Mouse (Mus musculus) gastrocnemius, adult 18-20 months (tissue): ENCODE results near the gene Armh3. TPM values are rescaled to one million over a fixed set of nuclear protein-coding genes. Genes with fewer than 3 reads are reported as not detected.
"Not testable (repeated sequence)": the region's sequence is repeated elsewhere in the genome, so short reads cannot be mapped to it uniquely, and the experiment has no call there.

Experiments used
- DNase-seq: peaks from one replicate; pipeline ENCODE4 v3.0.0; 2021; ENCODE audit warnings: low spot score
- total RNA-seq, 2 experiments: library from RNA; stranded (reverse); gene quantifications; 2 replicates each; pipeline ENCODE4 v1.2.3; 2021

Armh3 gene
- total RNA-seq, 2 experiments from 2014 or later = 11.9 to 12.6 TPM

- DNase-seq = not testable (repeated sequence)
These were observed 4.8 kb downstream of the Armh3 start for GRCm38 (mm10) chr19:45993441-45993840.

GRCm38 (mm10) chr19:45991171-45991570 lies 7.1 kb downstream of the Armh3 start:
- no peak for DNase-seq

DNA sequence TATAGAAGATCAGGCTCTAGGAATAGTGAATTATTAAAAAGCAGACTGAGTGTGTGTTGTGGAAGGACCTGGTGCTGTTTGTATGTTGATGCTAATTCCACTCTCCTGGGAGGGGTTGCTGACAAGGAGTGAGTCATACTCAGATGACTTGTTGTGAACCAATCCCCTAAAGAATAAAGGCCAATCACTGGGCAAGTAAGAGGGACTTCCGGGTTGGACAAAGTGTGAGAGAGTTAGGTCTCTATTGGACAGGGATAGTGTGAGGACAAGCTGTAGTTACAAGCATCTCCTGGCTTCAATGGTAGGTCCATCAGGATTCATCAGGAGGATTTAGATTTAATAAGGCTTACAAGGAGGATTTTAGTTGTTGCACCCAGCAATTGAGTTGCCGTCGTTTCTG lies 10.1 kb downstream of the Armh3 start:
- no peak for DNase-seq

- no peak for DNase-seq
These were observed 13.9 kb downstream of the Armh3 start for GRCm38 (mm10) chr19:45984379-45984778.

- no peak for DNase-seq
These were observed 37.5 kb downstream of the Armh3 start for GRCm38 (mm10) chr19:45960770-45961169.

GRCm38 (mm10) chr19:45956736-45957135 lies 41.6 kb downstream of the Armh3 start:
- DNase-seq = no peak

- DNase-seq = peak; percentile 5
These were observed 45.0 kb downstream of the Armh3 start for GRCm38 (mm10) chr19:45953286-45953685.

DNA sequence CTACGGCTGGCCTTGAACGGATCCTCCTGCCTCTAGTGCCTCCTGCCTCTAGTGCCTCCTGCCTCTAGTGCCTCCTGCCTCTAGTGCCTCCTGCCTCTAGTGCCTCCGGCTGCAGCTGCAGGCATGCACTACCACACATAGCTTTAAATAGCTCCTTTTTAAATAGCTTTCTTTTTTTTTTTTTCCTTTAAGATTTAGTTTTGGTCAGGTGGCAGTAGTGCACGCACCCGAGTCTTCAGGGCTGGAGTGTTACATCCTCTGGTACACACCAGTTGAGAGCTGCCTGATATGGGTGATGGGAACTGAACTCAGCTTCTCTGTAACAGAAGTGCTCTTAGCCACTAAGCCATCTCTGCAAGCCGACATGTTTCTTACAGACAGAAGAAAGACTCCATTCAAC lies 49.1 kb downstream of the Armh3 start:
- DNase-seq = no peak

- DNase-seq = no peak
These were observed 50.5 kb downstream of the Armh3 start for GRCm38 (mm10) chr19:45947764-45948163.

GRCm38 (mm10) chr19:45947286-45947685 lies 51.0 kb downstream of the Armh3 start:
- no peak for DNase-seq

DNA sequence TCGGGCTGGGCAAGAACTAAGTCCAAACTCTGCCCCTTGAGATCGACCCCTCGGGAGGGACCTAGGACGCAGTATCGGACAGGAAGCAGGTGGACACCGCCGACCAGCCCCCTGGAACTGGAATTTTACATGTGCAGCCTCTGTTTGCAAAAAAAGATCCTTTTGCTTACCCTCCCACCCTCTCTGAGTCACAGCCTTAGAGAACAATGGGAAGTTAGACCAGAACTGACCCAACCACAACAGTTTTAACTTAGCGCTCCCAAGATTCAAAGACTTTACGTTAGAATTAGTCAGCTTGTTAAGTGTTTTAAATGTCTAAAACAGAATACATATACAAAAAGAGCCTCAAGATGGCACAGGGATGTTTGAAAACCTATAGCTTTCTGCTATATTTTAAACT lies 51.7 kb downstream of the Armh3 start:
- DNase-seq = no peak

DNA sequence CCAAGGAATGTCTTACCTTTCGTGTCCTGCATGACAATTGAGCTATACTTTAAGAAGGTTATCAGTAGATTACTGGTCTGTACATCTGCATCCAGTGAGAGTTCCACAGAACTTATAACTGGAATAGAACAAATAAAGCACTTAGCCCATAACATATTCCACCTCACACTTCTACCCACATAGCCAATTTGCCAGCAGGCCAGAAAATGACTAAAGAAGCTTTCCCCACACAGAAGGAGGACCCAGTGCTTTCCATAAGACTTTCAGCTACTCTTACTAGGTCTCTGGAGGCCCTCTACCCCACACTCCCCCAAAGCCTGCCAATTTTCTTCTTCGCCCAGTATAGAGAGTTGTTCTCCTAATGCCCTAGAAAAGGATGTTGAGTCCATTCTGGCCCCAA lies 52.3 kb downstream of the Armh3 start:
- no peak for DNase-seq

DNA sequence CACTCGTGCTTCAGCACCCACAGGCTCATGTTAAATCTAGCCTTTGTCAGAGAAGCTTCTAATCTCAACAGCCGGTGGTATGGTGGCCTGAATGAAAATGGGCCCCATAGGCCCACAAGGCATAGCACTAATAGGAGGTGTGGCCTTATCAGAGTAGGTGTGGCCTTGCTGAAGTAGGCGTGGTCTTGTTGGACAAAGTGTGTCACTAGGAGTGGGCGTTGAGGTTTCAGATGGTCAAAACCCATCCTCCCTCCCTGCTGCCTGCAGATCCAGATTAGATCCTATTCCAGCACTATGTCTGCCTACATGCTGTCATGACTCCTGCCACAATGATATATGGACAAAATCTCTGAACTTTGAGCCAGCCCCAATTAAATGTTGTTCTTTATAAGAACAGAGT lies 54.5 kb downstream of the Armh3 start:
- DNase-seq = no peak

GRCm38 (mm10) chr19:45938064-45938463 lies 60.2 kb downstream of the Armh3 start:
- DNase-seq = no peak

DNA sequence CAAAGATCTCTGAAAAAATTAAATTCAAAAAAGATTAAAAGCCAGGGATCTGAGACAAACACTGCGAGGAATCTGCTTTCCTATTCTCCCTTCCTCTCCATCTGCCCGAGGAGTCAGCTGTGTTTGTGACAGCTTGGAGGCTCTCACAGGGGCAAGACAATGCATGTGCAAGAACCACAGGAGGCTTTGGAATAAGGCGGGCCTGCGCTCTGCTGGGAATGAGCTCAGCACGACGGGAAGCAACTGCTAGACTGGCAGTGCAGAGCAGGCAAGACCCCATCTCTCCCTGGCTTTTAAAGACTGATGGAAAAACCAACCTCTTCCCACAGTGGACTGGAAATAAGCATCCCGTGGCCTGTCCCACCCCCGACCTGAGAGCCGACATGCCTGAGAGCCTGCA lies 60.8 kb downstream of the Armh3 start:
- DNase-seq = no peak

GRCm38 (mm10) chr19:45927236-45927635 lies 71.1 kb downstream of the Armh3 start:
- no peak for DNase-seq

DNA sequence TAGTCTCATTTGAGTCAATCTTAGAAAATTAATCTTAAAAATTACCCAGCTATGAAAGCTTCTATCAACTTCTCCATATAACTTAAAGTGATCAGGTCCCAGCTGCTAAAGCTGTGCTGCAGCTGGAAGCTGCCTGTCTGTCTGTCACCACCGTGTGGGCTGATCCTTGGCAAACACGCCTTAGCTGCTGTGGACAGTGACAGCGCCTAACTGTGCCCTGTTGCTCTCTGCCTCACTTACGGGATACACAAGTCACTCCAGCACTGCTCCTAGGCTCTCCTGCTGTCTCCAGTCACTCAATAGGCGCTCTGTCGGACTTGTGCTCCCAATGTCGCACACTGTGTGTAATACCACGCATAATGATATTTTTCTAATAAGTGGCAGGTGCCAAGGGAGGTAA lies 71.9 kb downstream of the Armh3 start:
- DNase-seq = no peak

- no peak for DNase-seq
These were observed 77.8 kb downstream of the Armh3 start for GRCm38 (mm10) chr19:45920299-45921090.

- no peak for DNase-seq
These were observed 79.9 kb downstream of the Armh3 start for GRCm38 (mm10) chr19:45918406-45918805.

DNA sequence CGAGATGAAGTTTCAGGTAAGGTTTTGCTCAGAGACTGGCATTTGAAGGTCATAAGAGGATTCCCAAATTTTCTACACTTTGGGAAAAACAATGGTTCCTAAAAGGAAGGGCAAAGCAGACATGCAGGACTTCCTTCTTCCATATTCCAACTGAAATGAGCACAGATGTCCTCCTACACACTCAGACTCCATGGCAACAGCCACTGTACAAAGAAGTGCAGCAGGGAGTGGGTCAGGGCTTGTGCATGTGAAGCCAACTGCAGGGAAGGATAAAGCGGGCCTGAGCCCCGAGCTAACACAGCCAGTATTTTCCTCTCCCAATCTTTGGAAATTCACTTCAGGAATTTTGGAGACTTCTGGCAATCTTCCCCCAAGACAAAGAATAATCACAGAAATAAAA lies 80.4 kb downstream of the Armh3 start:
- DNase-seq = no peak

DNA sequence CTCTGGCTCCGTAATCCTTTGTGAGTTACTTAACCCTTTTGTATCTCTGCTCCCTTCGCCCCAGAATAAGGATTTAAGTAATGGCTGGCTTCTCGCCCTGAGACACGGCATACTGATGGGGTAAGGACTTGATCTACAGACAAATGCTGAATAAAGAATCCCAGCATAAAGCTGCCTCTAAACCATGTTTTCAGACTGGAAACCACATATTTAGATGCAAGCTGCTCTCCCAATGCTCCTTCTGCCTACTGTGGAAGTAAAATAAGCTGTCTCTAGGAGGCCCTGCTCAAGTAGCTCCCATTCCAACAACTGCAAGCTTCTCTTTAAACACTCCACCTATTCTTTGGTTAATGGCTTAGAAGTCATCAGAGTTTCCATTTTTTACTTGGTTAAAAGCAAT lies 81.8 kb downstream of the Armh3 start:
- no peak for DNase-seq

DNA sequence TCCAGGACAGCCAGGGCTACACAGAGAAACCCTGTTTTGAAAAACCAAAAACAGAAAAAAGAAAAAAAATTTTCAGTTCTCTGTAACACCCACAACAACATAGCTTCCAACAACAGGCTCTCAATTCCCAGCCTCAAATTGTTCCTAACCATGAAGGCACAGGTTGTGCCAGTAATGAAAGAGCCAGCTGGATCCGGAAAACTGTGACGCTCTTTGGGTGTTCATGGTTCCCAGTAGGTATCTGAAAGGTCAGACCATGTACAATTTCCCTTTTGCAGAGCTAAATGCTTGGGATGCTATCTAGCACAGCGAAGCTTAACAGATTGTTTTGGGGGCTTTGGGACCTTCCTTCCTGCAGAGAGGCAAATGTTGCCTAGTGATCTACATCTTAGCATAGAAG lies 82.3 kb downstream of the Armh3 start:
- DNase-seq = no peak

DNA sequence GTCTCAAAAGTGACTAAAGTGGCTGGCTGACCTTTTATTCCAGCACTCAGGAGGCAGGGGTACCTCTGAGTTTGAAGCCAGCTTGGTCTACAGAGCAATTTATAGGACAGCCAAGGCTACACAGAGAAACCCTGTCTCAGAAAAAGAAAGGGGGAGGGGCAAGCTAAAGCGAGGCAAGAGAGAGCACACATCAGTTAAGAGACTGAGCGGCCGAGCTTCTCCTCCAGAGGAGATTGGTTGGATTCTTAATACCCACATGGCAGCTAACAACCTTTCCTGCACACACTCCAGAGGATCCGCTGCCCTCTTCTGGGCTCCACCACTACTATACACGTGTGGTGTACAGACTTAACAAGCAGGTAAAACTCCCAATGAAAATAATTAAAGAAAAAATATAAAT lies 85.3 kb downstream of the Armh3 start:
- no peak for DNase-seq

DNA sequence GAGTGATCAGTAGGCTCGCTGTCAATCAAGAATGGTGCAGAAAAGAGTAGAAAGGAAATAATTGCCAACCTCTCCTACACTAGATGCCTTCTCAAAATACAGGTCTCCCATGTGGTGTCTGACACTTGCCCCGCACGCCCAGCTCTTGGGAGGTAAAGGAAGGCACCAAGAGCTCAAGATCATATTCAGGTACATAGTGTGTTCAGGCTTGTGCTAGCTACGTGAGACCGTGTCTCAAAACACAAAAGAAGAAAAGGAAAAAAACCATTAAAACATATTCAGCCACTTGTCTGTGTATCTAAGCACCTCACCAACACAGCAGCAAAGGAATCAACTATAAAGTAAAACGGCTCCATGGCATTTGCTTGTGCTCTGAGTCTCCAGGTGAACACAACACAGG lies 85.9 kb downstream of the Armh3 start:
- DNase-seq = no peak
